8 mouse cellular contexts compared by ENCODE assay signal in genomic region chr7:131371470-131371860, GRCm38 (mm10). TPM values are rescaled to one million over a fixed set of nuclear protein-coding genes. Genes with fewer than 3 reads are reported as not detected.
DNase-seq lines count a peak whose midpoint lies in the region; ATAC-seq and TF ChIP-seq lines count a peak whose summit lies in the region.

No protein-coding gene starts in this region.

- dilution Hi-C loops in CH12.LX (cut with MboI; ENCODE audit: extremely low pct_ligation_motif_present, extremely low pct_unique_long_range_greater_than_20kb, low sequenced_read_pairs) = no loop called here

- in situ Hi-C loops in CH12.LX (cut with MboI; ENCODE audit: low pct_ligation_motif_present, low pct_unique_long_range_greater_than_20kb, low sequenced_read_pairs) = no loop called here

- TF ChIP-seq RAD21 in CH12.LX (IDR thresholded peaks at IDR 0.05; ENCODE audit: low read depth, low read length) = no peak

- H3K27me3 ChIP-seq in heart, adult 2 months (ENCODE audit: control insufficient read depth, insufficient read depth, low read length) = no peaks in the 10 kb centered on the region
- peaks cover 4% of the 10 kb centered on the region for H3K27me3 ChIP-seq in CH12.LX (replicated peaks)
- no peaks in the 10 kb centered on the region for H3K27me3 ChIP-seq in forebrain, embryonic 13.5 days
- H3K27me3 ChIP-seq in liver, embryonic 14.5 days (ENCODE audit: control insufficient read depth, insufficient read depth, low read length) = no peaks in the 10 kb centered on the region

- H3K4me2 ChIP-seq in CH12.LX (ENCODE audit: insufficient read depth, low read depth, poor library complexity, severe bottlenecking) = peak overlapping the region; percentile 55
- peak overlapping the region; percentile 83 for H3K4me2 ChIP-seq in forebrain, embryonic 13.5 days
- peak overlapping the region; percentile 91 for H3K4me2 ChIP-seq in liver, embryonic 14.5 days (ENCODE audit: low read depth)

- H3K79me2 ChIP-seq in heart, adult 2 months (replicated peaks; ENCODE audit: control insufficient read depth, insufficient read depth, low read length) = no peaks in the 10 kb centered on the region
- no peaks in the 10 kb centered on the region for H3K79me2 ChIP-seq in CH12.LX (replicated peaks; ENCODE audit: control insufficient read depth, extremely low read depth, insufficient read depth, poor library complexity, severe bottlenecking)

- H3K27ac ChIP-seq in heart, adult 2 months = peak overlapping the region; percentile 96
- 0 out of 2 replicates have a peak overlapping the region, but pooled peaks have one; percentile 34 for H3K27ac ChIP-seq in CH12.LX (ENCODE audit: insufficient read depth, low read depth)
- H3K27ac ChIP-seq in forebrain, embryonic 13.5 days = peak overlapping the region; percentile 81; the same call in 1 of the 2 replicates
- peak overlapping the region; percentile 41 for H3K27ac ChIP-seq in liver, embryonic 14.5 days

- peaks cover 5% of the 10 kb centered on the region for H3K4me1 ChIP-seq in heart, adult 2 months (ENCODE audit: control insufficient read depth, insufficient read depth, low read length)
- peaks cover 2 to 15% of the 10 kb centered on the region in 2 experiments; a peak in 3 of 4 replicates for H3K4me1 ChIP-seq in CH12.LX (ENCODE audit: control insufficient read depth in 1 of 2, insufficient read depth in 2 of 2)
- H3K4me1 ChIP-seq in forebrain, embryonic 13.5 days = peaks cover 7% of the 10 kb centered on the region
- peaks cover 2 to 10% of the 10 kb centered on the region in 2 experiments for H3K4me1 ChIP-seq in liver, embryonic 14.5 days (replicated peaks; ENCODE audit: control insufficient read depth in 2 of 2, insufficient read depth in 2 of 2, low read length in 1 of 2)

- no peaks in the 10 kb centered on the region for H3K9me3 ChIP-seq in CH12.LX (replicated peaks; ENCODE audit: low read length)
- H3K9me3 ChIP-seq in forebrain, embryonic 13.5 days (replicated peaks) = no peaks in the 10 kb centered on the region
- H3K9me3 ChIP-seq in liver, embryonic 14.5 days (ENCODE audit: control insufficient read depth, low read length) = no peaks in the 10 kb centered on the region

- H3K36me3 ChIP-seq in heart, adult 2 months (ENCODE audit: control insufficient read depth, insufficient read depth, low read length) = peaks cover 4% of the 10 kb centered on the region
- peaks cover 0 to 16% of the 10 kb centered on the region in 2 experiments for H3K36me3 ChIP-seq in CH12.LX (replicated peaks in 1 of 2; ENCODE audit: control insufficient read depth in 1 of 2, insufficient read depth in 1 of 2, low read length in 1 of 2)
- H3K36me3 ChIP-seq in forebrain, embryonic 13.5 days (ENCODE audit: poor library complexity, severe bottlenecking) = no peaks in the 10 kb centered on the region
- no peaks in the 10 kb centered on the region for H3K36me3 ChIP-seq in liver, embryonic 14.5 days (replicated peaks; ENCODE audit: control insufficient read depth, insufficient read depth, low read depth)

- no peak for TF ChIP-seq POLR2A in heart, adult 2 months (IDR thresholded peaks at IDR 0.05; ENCODE audit: insufficient read depth, low read depth, low read length)
- TF ChIP-seq POLR2A in CH12.LX (IDR thresholded peaks at IDR 0.05; ENCODE audit: low read depth, low read length) = no peak

- DNase-seq in heart, adult 2 months = no peak
- DNase-seq in heart, adult 18-20 months = no peak
- DNase-seq in CH12.LX (ENCODE audit: extremely low read depth) = no peak
- DNase-seq in liver, embryonic 14.5 days (ENCODE audit: low read depth in 3 of 3, low spot score in 3 of 3) = no peak
- DNase-seq in embryo, embryonic 10 days (ENCODE audit: low spot score) = no peak
- DNase-seq in cerebellum, postnatal 4 days (ENCODE audit: low spot score in 2 of 2) = no peak
- no peak for DNase-seq in right cerebral cortex, postnatal 10 days (ENCODE audit: low spot score in 2 of 2)

- H3K4me3 ChIP-seq in heart, adult 2 months = peak overlapping the region; percentile 63
- peak overlapping the region; percentile 61 to 88 (median 79) for H3K4me3 ChIP-seq in CH12.LX (replicated peaks in 1 of 3; ENCODE audit: low read depth in 2 of 3, low read length in 2 of 3, poor library complexity in 1 of 3)
- peak overlapping the region; percentile 81 for H3K4me3 ChIP-seq in forebrain, embryonic 13.5 days
- H3K4me3 ChIP-seq in liver, embryonic 14.5 days (ENCODE audit: insufficient read depth in 1 of 2, low read depth in 2 of 2, low read length in 2 of 2) = peak overlapping the region; percentile 63 to 72

- no peak for TF ChIP-seq EP300 in heart, adult 2 months (IDR thresholded peaks at IDR 0.05; ENCODE audit: insufficient read depth, low read depth, low read length)
- TF ChIP-seq EP300 in CH12.LX (IDR thresholded peaks at IDR 0.05; ENCODE audit: low read length) = no peak
- no peak for TF ChIP-seq EP300 in liver, embryonic 14.5 days (IDR thresholded peaks at IDR 0.05; ENCODE audit: low read depth)

- peak overlapping the region; percentile 91 for H3K9ac ChIP-seq in heart, adult 2 months (ENCODE audit: low read depth, low read length)
- peak overlapping the region; percentile 70 for H3K9ac ChIP-seq in CH12.LX (ENCODE audit: insufficient read depth, low read depth)
- peak overlapping the region; percentile 94 for H3K9ac ChIP-seq in forebrain, embryonic 13.5 days
- H3K9ac ChIP-seq in liver, embryonic 14.5 days (replicated peaks) = peak overlapping the region; percentile 70

- no peak for ATAC-seq in forebrain, embryonic 13.5 days
- ATAC-seq in liver, embryonic 14.5 days (ENCODE audit: insufficient read depth) = peak; percentile 62; the same call in 1 of the 2 replicates

- intact Hi-C loops in heart, adult 2 months (cut with DNase I) = loop anchor here (5.0 kb wide), 1 partner anchor 511 kb away; no protein-coding TSS in a partner anchor

- TF ChIP-seq CTCF in heart, adult 2 months (IDR thresholded peaks at IDR 0.05) = no peak
- no peak for TF ChIP-seq CTCF in CH12.LX (conservative IDR thresholded peaks at IDR 0.05 in 1 of 2, IDR thresholded peaks at IDR 0.05 in 1 of 2; ENCODE audit: low read depth in 2 of 2, low read length in 2 of 2)
- TF ChIP-seq CTCF in liver, embryonic 14.5 days (IDR thresholded peaks at IDR 0.05; ENCODE audit: low read depth) = no peak

- WGBS in heart, adult 2 months = 2% methylated on average over 9 of the region's 9 CpGs
- 6% methylated on average over 9 of the region's 9 CpGs for WGBS in forebrain, embryonic 13.5 days
- WGBS in liver, embryonic 14.5 days (ENCODE audit: insufficient replicate concordance) = 5% methylated on average over 9 of the region's 9 CpGs

TF ChIP-seq in CH12.LX, 34 proteins besides CTCF, POLR2A, EP300 and RAD21 (continues in another document):
- no peak for TF ChIP-seq HCFC1 (IDR thresholded peaks at IDR 0.05; ENCODE audit: low read depth, low read length)
- no peak for TF ChIP-seq MXI1 (IDR thresholded peaks at IDR 0.05; ENCODE audit: low read depth, low read length)

RNA-seq across cellular contexts. Expression of gene Pstk, which starts 0.5 kb away (rescaled TPM):
- 10 to 100 TPM; 35.0 to 43.4 TPM for total RNA-seq in heart, adult 2 months (2021)
- polyA plus RNA-seq in heart, adult 2 months (2012; rRNA removed) = 59.5 and 61.9 TPM in 2 replicates
- total RNA-seq in heart, adult 18-20 months (2021) = 10 to 100 TPM; 46.5 to 52.9 TPM
- total RNA-seq in CH12.LX (2012; rRNA removed) (23.3 and 29.1 TPM in 2 replicates), CH12.LX (2014; rRNA removed) (32.0 and 42.3 TPM in 2 replicates)
- 21.5 and 21.9 TPM in 2 replicates for polyA plus RNA-seq in CH12.LX (2012; ENCODE audit: insufficient read length, low read depth)
- 39.6 and 43.1 TPM in 2 replicates for polyA plus RNA-seq in forebrain, embryonic 13.5 days (2015; fragmentation: Nextera tagmentation; extraction: Ambion mirVana)
- polyA plus RNA-seq in liver, embryonic 14.5 days (2012; rRNA removed) = 14.5 and 15.9 TPM in 2 replicates
- 22.9 and 23.2 TPM in 2 replicates for polyA plus RNA-seq in liver, embryonic 14.5 days (2014; fragmentation: Nextera tagmentation; extraction: Ambion mirVana)

RNA-seq across cellular contexts. Expression of gene 2310057M21Rik, which starts 8.9 kb away (rescaled TPM):
- total RNA-seq in heart, adult 2 months (2021) = 10 to 100 TPM in 1 of 2 experiments, 1 to 10 TPM in 1; 9.7 to 17.1 TPM
- 6.2 and 8.1 TPM in 2 replicates for polyA plus RNA-seq in heart, adult 2 months (2012; rRNA removed)
- total RNA-seq in heart, adult 18-20 months (2021) = 10 to 100 TPM; 15.0 to 17.5 TPM
- 13.1 and 14.6 TPM in 2 replicates for total RNA-seq in CH12.LX (2012; rRNA removed)
- total RNA-seq in CH12.LX (2014; rRNA removed) = 3.3 and 3.4 TPM in 2 replicates
- polyA plus RNA-seq in CH12.LX (2012; ENCODE audit: insufficient read length, low read depth) = 20.2 and 22.5 TPM in 2 replicates
- polyA plus RNA-seq in forebrain, embryonic 13.5 days (2015; fragmentation: Nextera tagmentation; extraction: Ambion mirVana) = 17.9 and 18.7 TPM in 2 replicates
- polyA plus RNA-seq in liver, embryonic 14.5 days (2012; rRNA removed) = 2.8 and 4.6 TPM in 2 replicates
- 7.7 and 9.2 TPM in 2 replicates for polyA plus RNA-seq in liver, embryonic 14.5 days (2014; fragmentation: Nextera tagmentation; extraction: Ambion mirVana)

RNA-seq across cellular contexts. Expression of gene Fam24a, which starts 37.8 kb away (rescaled TPM):
- not detected for total RNA-seq in heart, adult 2 months (2021)
- polyA plus RNA-seq in heart, adult 2 months (2012; rRNA removed) = not detected in 2 replicates
- total RNA-seq in heart, adult 18-20 months (2021) = not detected
- total RNA-seq in CH12.LX (2012; rRNA removed) (not detected in 2 replicates), CH12.LX (2014; rRNA removed) (not detected in 2 replicates)
- polyA plus RNA-seq in CH12.LX (2012; ENCODE audit: insufficient read length, low read depth) = 0.36 TPM in 1 of 2 replicates, not detected in the other
- polyA plus RNA-seq in forebrain, embryonic 13.5 days (2015; fragmentation: Nextera tagmentation; extraction: Ambion mirVana) = not detected in 2 replicates
- not detected in 2 replicates for polyA plus RNA-seq in liver, embryonic 14.5 days (2012; rRNA removed)
- polyA plus RNA-seq in liver, embryonic 14.5 days (2014; fragmentation: Nextera tagmentation; extraction: Ambion mirVana) = not detected in 2 replicates

RNA-seq across cellular contexts. Expression of gene Ikzf5, which starts 38.9 kb away (rescaled TPM):
- 10 to 100 TPM; 33.5 to 39.5 TPM for total RNA-seq in heart, adult 2 months (2021)
- 9.9 and 17.0 TPM in 2 replicates for polyA plus RNA-seq in heart, adult 2 months (2012; rRNA removed)
- total RNA-seq in heart, adult 18-20 months (2021) = 10 to 100 TPM; 29.2 to 37.8 TPM
- total RNA-seq in CH12.LX (2012; rRNA removed) = 4.7 and 5.2 TPM in 2 replicates
- 8.0 and 8.1 TPM in 2 replicates for total RNA-seq in CH12.LX (2014; rRNA removed)
- 13.9 and 18.5 TPM in 2 replicates for polyA plus RNA-seq in CH12.LX (2012; ENCODE audit: insufficient read length, low read depth)
- polyA plus RNA-seq in forebrain, embryonic 13.5 days (2015; fragmentation: Nextera tagmentation; extraction: Ambion mirVana) = 17.0 and 17.1 TPM in 2 replicates
- polyA plus RNA-seq in liver, embryonic 14.5 days (2012; rRNA removed) = 7.7 and 9.5 TPM in 2 replicates
- 14.3 and 16.0 TPM in 2 replicates for polyA plus RNA-seq in liver, embryonic 14.5 days (2014; fragmentation: Nextera tagmentation; extraction: Ambion mirVana)

RNA-seq across cellular contexts. Expression of gene Acadsb, which starts 38.9 kb away (rescaled TPM):
- 100 to 1,000 TPM; 233 to 264 TPM for total RNA-seq in heart, adult 2 months (2021)
- polyA plus RNA-seq in heart, adult 2 months (2012; rRNA removed) = 22.7 and 67.6 TPM in 2 replicates
- 100 to 1,000 TPM; 223 to 272 TPM for total RNA-seq in heart, adult 18-20 months (2021)
- total RNA-seq in CH12.LX (2012; rRNA removed) = 11.2 and 11.9 TPM in 2 replicates
- 15.2 and 15.6 TPM in 2 replicates for total RNA-seq in CH12.LX (2014; rRNA removed)
- 11.1 and 11.8 TPM in 2 replicates for polyA plus RNA-seq in CH12.LX (2012; ENCODE audit: insufficient read length, low read depth)
- 86.1 and 89.4 TPM in 2 replicates for polyA plus RNA-seq in forebrain, embryonic 13.5 days (2015; fragmentation: Nextera tagmentation; extraction: Ambion mirVana)
- polyA plus RNA-seq in liver, embryonic 14.5 days (2012; rRNA removed) = 3.2 and 4.5 TPM in 2 replicates
- polyA plus RNA-seq in liver, embryonic 14.5 days (2014; fragmentation: Nextera tagmentation; extraction: Ambion mirVana) = 30.2 and 33.6 TPM in 2 replicates

Comparison
In these comparisons a context has a peak if more than half of its experiments do, and no peak if none do; other contexts are left out.
1. H3K27ac ChIP-seq: peak in every context shown above with its lines; median percentile 96 in heart, adult 2 months; 81 in forebrain, embryonic 13.5 days; 41 in liver, embryonic 14.5 days; 34 in CH12.LX.